Mouse (Mus musculus): ENCODE results near the gene Timmdc1. TPM values are rescaled to one million over a fixed set of nuclear protein-coding genes. Genes with fewer than 3 reads are reported as not detected.

Gene Timmdc1
- polyA plus RNA-seq, 1 experiment, result 43.1 TPM

Other genes with a start within 250 kb of the Timmdc1 start
- gene Nr1i2, start 227.8 kb downstream of the Timmdc1 start, polyA plus RNA-seq (2012; ENCODE audit: insufficient read depth, insufficient read length, missing spikeins), result not detected in 2 replicates
- not detected in 2 replicates for gene Maats1, start 180.5 kb downstream of the Timmdc1 start, polyA plus RNA-seq (2012; ENCODE audit: insufficient read depth, insufficient read length, missing spikeins)
- gene Cox17, start 175.7 kb downstream of the Timmdc1 start, polyA plus RNA-seq (2012; ENCODE audit: insufficient read depth, insufficient read length, missing spikeins), result 1,266 and 1,331 TPM in 2 replicates
- gene Gm21987, start 175.6 kb downstream of the Timmdc1 start, polyA plus RNA-seq (2012; ENCODE audit: insufficient read depth, insufficient read length, missing spikeins), result 2.9 TPM in 1 of 2 replicates, not detected in the other
- gene Popdc2, start 160.5 kb downstream of the Timmdc1 start, polyA plus RNA-seq (2012; ENCODE audit: insufficient read depth, insufficient read length, missing spikeins), result 15.5 and 17.0 TPM in 2 replicates
- 11.3 and 14.4 TPM in 2 replicates for gene Pla1a, start 89.5 kb downstream of the Timmdc1 start, polyA plus RNA-seq (2012; ENCODE audit: insufficient read depth, insufficient read length, missing spikeins)
- gene Adprh, start 70.0 kb downstream of the Timmdc1 start, polyA plus RNA-seq (2012; ENCODE audit: insufficient read depth, insufficient read length, missing spikeins), result 15.4 and 21.4 TPM in 2 replicates
- 1.0 TPM in 1 of 2 replicates, not detected in the other for gene Cd80, start 67.1 kb downstream of the Timmdc1 start, polyA plus RNA-seq (2012; ENCODE audit: insufficient read depth, insufficient read length, missing spikeins)
- gene Poglut1, start 27.6 kb upstream of the Timmdc1 start, polyA plus RNA-seq (2012; ENCODE audit: insufficient read depth, insufficient read length, missing spikeins), result 10.1 and 14.5 TPM in 2 replicates
- 24.1 and 30.9 TPM in 2 replicates for gene Tmem39a, start 36.0 kb upstream of the Timmdc1 start, polyA plus RNA-seq (2012; ENCODE audit: insufficient read depth, insufficient read length, missing spikeins)
- 7.5 and 9.7 TPM in 2 replicates for gene Arhgap31, start 190.6 kb upstream of the Timmdc1 start, polyA plus RNA-seq (2012; ENCODE audit: insufficient read depth, insufficient read length, missing spikeins)
- 2.4 and 3.5 TPM in 2 replicates for gene B4galt4, start 219.6 kb upstream of the Timmdc1 start, polyA plus RNA-seq (2012; ENCODE audit: insufficient read depth, insufficient read length, missing spikeins)